In genomic region chr6:106268723-106269122, GRCm38 (mm10) we compare ENCODE assay signal across 19 mouse cellular contexts.
"Had no signal": no experiment of that assay in that cellular context is flagged by ENCODE, and none has a peak within 500 bp of the region (broad histone marks: within the 10 kb centered on the region; RNA-seq: fewer than 3 reads in every experiment).

No protein-coding gene starts in this region.

- H3K27me3 ChIP-seq: midbrain, embryonic 12.5 days; neural tube, embryonic 13.5 days; neural tube, embryonic 15.5 days had no signal

- H3K9ac ChIP-seq: lung, embryonic 14.5 days; midbrain, embryonic 12.5 days; neural tube, embryonic 13.5 days; neural tube, embryonic 15.5 days had no signal

- H3K4me3 ChIP-seq: midbrain, embryonic 10.5 days; midbrain, embryonic 12.5 days; myocyte; neural tube, embryonic 13.5 days; neural tube, embryonic 15.5 days had no signal

- ATAC-seq: midbrain, embryonic 16.5 days had no signal

- DNase-seq: lung, adult 18-20 months; lung, embryonic 14.5 days; lung, postnatal 10 days; lung, postnatal 4 days; midbrain, embryonic 14.5 days; retina, postnatal 1 day; right cerebral cortex, adult 18-20 months; right cerebral cortex, postnatal 25 days; right cerebral cortex, postnatal 4 days; spleen, adult 18-20 months; thymus, adult 18-20 months; thymus, postnatal 14 days; thymus, postnatal 36 days had no signal

- H3K27ac ChIP-seq: midbrain, embryonic 10.5 days; midbrain, embryonic 12.5 days; neural tube, embryonic 13.5 days; neural tube, embryonic 15.5 days had no signal

- H3K36me3 ChIP-seq: midbrain, embryonic 10.5 days; midbrain, embryonic 12.5 days; neural tube, embryonic 13.5 days; neural tube, embryonic 15.5 days had no signal

- H3K9me3 ChIP-seq: midbrain, embryonic 10.5 days; midbrain, embryonic 12.5 days; neural tube, embryonic 13.5 days; neural tube, embryonic 15.5 days had no signal

- H3K4me2 ChIP-seq: lung, embryonic 14.5 days; midbrain, embryonic 12.5 days; neural tube, embryonic 13.5 days; neural tube, embryonic 15.5 days had no signal

- H3K4me1 ChIP-seq: midbrain, embryonic 10.5 days; midbrain, embryonic 12.5 days; neural tube, embryonic 15.5 days had no signal
